Mouse (Mus musculus): ENCODE measurements around the gene Zar1. TPM values are rescaled to one million over a fixed set of nuclear protein-coding genes. Genes with fewer than 3 reads are reported as not detected.
"Not testable (repeated sequence)": the region's sequence is repeated elsewhere in the genome, so short reads cannot be mapped to it uniquely, and the experiment has no call there.

The Zar1 gene
- under 1 TPM in 1 of 2 experiments, not detected in 1; 0.36 TPM for total RNA-seq (2021)
- long read RNA-seq, experiment 1, partial matches to known transcripts, result 0 of 1 reads
- long read RNA-seq, experiment 1, other reads (novel, unspliced or antisense), result 0 of 1 reads
- long read RNA-seq, experiment 2, result 0 reads

DNA sequence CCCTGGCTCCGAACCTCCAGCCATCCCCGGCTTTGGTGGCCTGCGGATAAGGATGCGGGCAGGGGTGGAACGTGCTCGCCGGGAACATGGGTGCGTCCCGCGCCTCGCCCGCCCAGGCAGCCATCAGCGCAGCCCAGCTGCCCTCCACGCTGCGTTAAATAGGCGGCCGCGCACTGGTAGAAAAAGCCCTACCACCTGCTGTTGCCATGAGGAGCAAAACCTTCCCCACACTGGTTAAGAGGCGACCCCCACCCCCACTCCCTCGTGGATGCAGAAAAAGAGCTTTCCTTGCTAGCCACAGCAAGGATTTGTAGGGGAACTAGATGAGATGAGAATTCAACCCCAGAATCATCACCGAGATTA lies at the start of gene Zar1:
Gene Zar1 (minus strand): TSS at position 285 of the 363 bp plus-strand sequence.
- DNase-seq (ENCODE audit: low spot score in 2 of 2), result not testable (repeated sequence)

DNA sequence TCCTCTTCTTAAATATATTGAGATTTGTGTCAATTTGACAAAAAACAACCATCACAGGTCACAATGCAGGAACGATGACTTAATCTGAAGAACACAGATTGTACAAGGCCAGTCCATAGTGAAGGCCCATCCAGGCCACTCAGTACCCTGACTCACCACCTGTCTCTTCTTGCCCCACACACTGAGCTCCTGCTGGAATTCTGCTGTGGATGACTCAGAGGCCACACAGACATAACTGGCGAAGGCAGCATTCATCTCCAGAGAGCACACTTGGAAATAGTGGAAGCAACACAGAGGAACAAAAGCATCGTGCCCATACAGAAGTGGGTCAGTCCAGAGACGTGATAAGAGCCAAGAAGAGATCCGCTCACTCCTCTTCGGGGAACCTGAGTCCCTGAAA lies 49.0 kb upstream of the Zar1 start:
- no peak for DNase-seq (ENCODE audit: low spot score in 2 of 2)

DNA sequence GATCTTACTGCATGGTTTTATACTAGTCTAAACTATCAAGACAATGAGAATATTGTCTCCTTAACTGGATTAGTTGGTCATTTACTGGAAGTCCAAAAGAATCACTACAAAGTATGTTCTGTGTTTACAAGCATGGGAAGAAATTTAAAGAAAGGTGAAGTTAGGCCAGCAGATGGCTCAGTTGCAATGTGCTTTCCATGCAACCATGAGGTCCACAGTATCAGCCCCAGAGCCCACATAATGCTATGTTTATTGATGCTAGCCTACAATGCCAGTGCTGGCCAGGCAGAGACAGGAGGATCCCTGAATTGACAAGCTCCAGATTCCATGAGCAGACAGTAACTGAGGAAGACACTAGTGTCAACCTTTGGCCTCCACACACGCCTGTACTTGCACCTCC lies 40.0 kb upstream of the Zar1 start:
- no peak for DNase-seq (ENCODE audit: low spot score in 2 of 2)

DNA sequence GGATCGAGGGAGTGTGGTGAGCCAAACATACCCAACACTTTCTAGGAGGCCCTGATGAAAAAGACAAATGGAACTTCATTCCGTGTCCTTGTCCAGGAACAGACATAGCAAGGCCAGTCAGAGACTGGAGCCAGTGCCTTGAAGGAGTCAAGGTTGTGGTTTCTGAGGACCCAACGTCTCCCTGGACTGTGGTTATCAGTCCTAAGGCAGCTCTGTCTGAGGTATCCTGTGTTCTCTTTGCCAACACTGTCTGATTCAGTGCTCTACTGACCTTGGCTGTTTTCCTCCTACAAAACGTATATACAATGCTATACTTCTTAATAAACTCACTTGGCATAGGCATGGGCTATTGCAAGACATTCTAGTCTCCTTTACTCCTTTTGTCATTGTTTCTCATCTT lies 36.4 kb upstream of the Zar1 start:
- no peak for DNase-seq (ENCODE audit: low spot score in 2 of 2)

DNA sequence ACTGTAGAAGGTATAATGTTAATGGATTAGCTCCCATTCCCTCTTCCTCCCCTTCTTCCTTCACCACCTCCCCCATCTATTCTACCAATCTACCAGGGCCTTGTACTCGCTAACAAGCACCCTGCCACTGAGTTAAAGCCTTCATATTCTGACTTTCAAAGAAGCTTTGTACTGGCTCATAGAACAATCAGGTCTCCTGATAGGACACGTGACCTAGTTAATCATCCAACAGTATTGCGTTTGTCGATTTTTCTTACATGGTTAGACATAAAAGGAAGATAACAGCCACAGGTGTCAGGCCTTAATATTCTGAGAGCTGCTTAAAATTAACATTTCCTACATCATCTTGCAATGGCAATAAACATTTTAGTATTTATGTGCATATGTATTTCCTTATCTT lies 22.1 kb upstream of the Zar1 start:
- no peak for DNase-seq (ENCODE audit: low spot score in 2 of 2)

DNA sequence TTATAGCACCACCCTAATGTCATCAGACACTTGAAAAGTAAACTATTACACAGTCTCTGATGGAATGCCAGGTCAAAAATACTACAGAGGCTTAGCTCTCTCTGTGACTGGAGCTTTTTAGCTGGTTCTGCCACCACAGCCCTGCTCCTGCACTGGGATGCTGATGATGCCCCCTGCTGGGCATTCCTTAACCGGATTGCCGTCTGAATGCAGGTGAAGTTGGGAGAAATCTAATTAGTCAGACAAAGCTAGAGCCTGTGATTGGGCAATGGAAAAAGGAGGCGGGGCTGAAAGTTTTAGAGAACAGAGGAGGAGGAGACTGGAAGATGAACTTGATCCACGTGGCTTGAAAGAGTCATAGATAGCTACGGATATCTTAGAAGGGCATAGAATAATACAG lies 20.0 kb upstream of the Zar1 start:
- peak; percentile 17 to 22 for DNase-seq (ENCODE audit: low spot score in 2 of 2)

DNA sequence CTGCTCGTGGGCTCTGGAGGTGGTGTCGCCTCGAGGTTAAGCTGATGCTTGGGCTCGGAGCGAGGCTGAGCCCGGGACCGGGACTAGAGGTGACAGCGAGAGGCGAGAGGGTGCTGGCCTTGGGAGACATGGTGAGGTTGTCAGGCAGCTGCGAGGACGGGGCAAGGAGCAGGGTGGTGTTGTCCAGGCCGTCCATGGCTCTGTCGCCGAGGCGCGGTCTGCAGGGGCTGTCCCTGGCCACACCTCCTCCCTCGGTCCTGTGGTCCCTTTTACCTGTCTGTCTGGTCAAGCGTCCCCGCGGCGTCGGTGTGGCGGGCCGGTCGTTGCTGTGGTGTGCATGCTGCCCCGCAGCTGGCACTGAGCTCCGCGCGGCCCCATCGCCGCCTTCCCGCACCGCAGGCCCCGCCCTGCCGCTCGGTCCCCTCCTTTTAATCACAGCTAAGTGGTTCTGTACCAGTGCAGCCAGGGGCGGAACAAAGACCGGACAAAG lies 6.2 kb upstream of the Zar1 start, which contains the start of gene Gm5868:
Gene Gm5868 (minus strand): TSS at position 360 of the 490 bp plus-strand sequence.
- no peak for DNase-seq (ENCODE audit: low spot score in 2 of 2)

DNA sequence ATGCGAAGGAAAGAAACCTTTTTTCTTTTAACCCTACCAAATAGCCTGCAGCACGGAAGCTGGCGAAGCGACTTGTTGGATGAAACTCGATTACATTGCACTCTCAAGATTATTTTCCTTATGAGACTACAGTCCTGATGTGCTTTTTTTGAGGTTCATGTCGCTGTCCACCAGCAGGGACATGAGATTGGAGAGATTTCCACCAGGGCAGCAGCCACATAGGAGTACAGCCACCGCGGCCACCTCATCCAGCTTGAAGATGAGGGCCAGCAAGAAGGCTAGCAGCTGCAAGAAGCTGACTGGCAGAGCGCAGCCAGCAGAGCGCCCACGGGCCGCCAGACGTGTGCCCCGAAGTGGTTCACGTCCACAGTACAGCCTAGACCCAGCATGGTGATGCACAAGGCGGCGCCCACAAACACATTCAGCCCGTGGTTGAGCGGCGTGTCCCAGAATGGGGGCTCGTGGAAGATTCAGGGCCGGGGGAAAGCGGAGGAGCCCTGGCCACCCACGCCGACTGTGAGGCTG lies 5.7 kb upstream of the Zar1 start:
- not testable (repeated sequence) for DNase-seq (ENCODE audit: low spot score in 2 of 2)

DNA sequence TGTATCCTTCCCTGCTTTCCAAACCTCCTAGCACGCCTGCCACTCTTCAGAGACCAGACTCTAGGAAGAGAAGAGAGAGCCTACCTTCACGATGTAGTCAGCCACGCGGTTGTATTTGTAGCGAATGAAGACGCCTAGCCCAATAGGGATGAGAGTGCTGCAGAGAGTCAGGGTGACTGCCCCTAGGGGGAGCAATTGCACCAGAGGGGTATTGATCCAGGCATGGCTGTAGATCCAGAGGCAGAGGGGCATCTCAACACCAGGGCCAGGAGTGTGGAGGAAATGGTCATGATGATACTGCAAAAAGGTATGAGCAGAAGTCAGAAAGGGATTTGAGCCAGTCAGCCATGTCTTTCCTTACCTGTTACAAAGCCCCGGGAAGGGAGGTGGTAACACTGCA lies 5.1 kb upstream of the Zar1 start:
- DNase-seq (ENCODE audit: low spot score in 2 of 2), result not testable (repeated sequence)

DNA sequence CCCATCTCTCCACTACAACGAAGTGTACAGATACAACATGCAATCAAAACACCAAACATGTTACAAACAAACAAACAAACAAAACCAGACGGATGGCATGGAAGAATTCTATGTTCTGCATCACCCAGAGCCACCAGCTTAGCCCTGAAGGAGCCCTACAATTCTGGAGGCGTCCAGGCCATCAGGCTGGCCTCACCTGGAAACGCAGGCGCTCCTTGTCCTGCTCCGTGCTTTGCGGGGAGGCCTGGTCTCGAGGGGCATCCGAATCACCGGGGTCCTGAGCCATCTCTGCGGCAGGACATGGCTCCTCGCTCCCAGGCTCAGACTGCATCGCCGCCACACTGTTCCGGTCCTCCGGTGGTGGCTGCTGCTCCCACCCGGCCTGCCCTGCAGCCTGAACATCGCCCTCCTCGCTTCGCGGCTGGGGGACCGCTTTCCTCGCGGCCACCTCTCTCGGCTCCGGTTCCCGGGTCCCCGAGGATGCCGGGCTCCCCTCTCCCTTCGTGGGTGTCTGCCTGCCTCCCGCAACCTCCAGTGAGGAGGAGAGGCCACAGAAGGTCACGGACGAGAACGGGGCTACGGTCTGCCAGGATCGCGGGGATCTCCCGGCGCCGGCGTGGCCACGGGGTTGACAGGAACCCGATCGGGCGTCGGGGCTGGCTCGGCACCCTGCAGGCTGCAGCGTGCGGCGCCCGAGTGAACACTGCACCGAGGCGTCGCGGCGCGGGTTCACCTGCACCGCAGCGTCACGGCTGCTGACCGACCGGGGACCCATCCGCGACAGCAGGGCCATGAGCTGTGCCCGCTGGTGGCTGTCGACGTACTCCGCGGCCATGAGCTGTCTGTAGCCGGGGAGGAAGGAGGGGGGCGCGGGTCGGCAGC lies 725 bp downstream of the Zar1 start:
- DNase-seq (ENCODE audit: low spot score in 2 of 2), result not testable (repeated sequence)

DNA sequence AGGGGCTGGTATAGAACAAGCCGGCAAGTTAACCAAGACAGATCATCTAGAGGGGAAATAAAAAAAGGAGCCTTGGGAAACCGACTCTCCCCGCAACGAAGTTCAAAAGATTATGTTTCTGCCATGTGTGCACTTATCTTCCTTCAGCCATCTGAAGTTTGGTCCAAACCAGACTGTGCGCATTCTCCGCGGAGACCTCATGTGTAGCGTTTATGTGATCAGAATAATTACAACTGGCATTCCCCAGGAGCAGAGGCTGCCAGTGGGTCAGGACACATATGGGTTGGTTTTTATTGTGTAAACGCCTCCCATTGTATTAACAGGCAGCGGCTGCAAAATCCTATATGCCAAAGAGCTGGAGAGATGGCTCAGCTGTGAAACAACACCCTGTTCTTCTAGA lies 1.5 kb downstream of the Zar1 start:
- DNase-seq (ENCODE audit: low spot score in 2 of 2), result not testable (repeated sequence)

DNA sequence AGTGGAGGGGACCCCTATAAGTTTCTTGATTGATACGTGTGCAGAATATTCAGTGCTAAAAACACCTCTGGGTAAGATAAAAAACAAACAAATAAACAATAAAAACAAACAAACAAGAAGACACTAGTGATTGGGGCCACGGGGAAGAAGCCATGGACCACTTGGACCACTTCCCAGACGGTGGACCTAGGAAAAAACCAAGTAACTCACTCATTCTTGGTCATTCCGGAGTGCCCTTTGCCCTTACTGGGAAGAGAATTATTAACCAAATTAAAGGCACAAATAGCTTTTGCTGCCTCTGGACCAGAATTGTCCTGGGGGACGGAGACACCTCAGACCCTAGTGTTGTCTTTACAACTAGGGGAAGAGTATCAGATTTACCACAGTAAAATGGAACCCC lies 15.4 kb downstream of the Zar1 start:
- DNase-seq (ENCODE audit: low spot score in 2 of 2), result no peak

DNA sequence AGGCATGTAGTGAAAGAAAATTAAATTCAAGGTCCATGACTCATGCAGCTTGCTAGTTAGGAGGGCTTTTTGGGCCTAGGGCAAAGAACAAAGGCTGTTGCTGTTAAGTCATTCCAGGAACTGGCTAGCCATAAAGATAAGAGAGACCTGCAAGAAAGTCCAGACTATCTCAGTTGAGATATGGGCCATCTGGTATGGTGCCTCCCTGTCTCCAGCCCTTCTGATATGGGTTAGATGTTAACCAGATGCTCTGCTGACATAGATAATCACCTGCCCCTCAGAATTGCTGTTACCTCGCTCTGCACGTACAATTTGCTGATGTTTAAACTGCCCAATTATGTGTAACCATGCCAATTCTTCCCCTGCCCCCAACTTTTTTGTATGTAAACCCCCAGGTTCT lies 17.9 kb downstream of the Zar1 start:
- not testable (repeated sequence) for DNase-seq (ENCODE audit: low spot score in 2 of 2)

DNA sequence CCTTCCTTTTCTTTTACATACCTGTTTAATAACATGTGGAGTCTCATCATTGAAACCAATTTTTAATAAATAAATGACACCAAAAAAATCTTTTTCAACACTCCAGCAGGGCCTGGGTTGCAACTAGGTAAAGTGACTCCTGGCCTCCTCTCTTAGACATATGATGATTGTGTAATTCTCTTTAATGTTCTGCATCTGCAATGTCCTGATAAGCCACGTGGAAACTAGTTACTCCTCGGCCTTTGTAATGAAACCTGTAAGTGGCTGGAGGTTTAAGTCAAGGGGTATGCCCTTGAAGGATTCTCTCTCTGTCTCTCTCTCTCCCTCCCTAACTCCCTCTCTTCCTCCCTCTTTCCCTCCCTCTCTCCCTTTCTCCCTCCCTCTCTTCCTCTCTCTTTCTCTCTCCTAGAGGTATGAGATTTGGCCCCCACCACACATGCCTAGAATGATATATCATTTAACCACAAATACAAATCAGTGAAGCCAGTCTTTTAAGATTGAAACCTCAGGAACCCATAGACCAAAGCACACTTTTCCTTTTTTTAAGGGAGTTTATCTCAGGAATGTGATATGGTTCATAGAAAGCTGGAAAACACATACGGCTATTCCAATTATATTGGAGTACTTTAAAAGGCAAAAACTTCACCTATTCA lies 20.0 kb downstream of the Zar1 start:
- DNase-seq (ENCODE audit: low spot score in 2 of 2), result no peak

DNA sequence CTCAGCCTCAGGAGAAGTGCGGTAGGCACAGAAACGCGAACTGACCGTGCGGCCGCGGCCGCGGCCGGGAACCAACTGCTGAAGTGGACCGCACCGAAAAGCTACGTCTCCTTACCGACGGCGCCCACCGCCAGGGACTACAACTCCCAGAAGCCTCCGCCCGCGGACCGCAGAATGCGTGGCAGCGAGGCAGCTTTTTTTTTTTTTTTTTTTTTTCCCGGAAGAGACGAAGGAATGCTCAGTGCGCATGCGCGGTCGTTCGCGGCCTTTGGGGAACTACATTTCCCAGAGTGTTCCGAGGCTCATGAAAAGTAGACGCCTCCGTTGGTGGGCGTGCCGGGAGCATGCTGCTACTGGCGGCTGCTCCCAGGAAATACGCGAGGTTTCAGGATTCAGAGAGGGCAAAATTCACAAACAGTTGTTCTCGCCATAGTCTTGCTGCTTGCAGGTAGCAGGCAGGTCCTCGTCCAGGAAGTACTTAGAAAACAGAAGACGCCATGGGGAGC lies 21.5 kb downstream of the Zar1 start, which contains the start of gene Nfxl1:
Gene Nfxl1 (minus strand): TSS at position 141 of the 506 bp plus-strand sequence.
- DNase-seq (ENCODE audit: low spot score in 2 of 2), result peak; percentile 83 to 93

DNA sequence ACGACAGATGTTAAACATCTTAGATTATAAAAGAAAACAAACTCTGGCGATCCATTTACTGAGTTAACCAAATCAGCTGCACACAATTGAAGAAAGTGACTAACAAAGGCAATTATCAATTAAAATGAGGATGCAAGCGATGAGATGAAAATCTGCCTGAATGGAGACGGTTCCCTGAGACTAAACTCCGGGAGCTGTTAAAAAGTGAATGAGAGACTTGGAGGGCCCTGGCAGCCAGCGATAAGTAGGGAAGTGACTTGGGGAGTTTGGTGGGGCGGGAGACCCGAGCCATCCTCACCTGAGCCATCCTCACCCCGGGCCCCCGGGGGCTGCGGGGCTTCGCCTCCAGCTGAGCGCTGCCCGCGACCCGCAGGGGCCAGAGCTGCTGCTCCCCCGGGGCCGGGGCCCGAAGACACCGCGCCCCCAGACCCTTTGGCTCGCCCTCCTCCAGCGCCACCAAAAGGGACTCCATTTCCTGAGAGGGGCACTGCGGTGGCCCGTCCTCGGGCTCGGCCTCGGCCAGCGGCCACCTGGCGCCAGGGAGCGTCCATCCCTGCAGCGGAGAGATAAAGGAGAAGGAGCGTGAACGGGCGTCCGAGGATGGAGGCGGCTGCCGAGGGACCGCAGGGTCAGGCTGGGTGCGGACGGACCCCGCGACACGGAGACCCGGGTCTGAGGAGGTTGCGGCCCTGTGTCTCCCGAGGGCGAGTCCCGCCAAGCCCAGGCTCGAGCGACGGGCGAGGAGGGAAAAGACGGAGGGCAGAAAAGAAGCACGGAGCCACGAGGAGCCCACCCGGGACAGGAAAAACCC lies 22.1 kb downstream of the Zar1 start:
- DNase-seq (ENCODE audit: low spot score in 2 of 2), result peak; percentile 17 to 27

DNA sequence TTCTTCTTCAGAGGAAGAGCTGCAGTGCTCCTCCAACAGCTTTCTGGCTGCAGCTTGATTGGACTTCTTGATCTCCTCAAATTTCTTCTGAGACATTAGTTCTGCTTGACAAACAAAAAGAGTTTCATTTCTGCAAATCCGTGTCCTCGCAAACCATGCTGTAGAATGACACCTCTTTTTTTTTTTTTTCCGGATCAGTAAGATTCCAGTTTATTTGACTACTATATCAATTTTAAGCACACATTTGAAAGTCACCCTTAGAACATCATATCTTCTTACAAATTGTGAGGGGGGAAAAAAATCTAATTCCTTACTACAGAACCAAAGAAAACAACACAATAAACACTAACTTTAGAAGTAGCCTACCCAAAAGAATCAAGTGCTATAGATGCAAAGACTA lies 24.8 kb downstream of the Zar1 start:
- no peak for DNase-seq (ENCODE audit: low spot score in 2 of 2)

DNA sequence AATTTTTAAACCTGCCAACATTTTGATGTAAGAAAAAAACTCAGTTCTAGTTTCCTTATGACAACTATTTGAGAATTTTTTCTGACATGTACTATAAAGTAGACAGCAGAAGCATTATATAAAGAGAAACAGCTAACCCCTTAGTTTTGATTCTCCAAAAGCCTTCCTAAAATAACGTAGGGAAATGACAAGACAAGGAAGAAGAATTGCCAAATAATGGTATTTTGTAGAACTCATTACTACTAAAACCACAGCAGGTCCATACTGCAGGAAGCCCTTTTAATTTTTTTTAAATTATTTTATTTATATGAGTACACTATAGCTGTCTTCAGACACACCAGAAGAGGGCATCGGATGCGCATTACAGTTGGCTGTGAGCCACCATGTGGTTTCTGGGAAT lies 29.8 kb downstream of the Zar1 start:
- DNase-seq (ENCODE audit: low spot score in 2 of 2), result no peak

DNA sequence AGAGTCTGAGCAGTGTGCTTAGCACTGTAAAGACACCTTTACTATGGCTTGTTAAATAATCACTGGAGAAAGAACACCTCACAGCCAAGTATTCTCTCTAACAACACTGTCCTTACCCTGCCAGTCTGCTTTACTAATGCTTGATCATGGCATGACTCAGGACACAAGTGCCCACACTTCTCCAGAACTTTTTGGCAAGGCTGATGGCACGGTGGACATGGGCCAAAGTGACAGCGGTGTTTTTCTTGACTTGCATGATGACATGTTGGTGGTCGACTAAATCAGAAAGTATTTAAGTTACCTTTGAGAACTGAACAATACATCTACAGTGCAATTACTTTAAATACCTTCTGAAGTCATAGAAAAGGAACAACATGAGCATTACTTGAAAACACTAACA lies 52.2 kb downstream of the Zar1 start:
- no peak for DNase-seq (ENCODE audit: low spot score in 2 of 2)

Data from adrenal gland, postnatal 4 days (tissue).